Mouse (Mus musculus) kidney, embryonic 16.5 days (tissue): ENCODE measurements at regions not wholly inside any gene's neighbourhood (a gene's known extent, or its start where the extent isn't known, plus 50 kb on each side); places are given as distances from the start of the nearest gene placed in this dataset.
A peak's percentile ranks its signal among the peaks of the same experiment; 100 is the strongest.

Experiments
- ATAC-seq: fragments of 200-750 bp; cut with Nextera tagmentation; 2 replicates; pipeline ENCODE4 v1.8.0; 2017; ENCODE audit warnings: moderate TSS enrichment; ENCODE audit not compliant: low FRiP score, low TSS enrichment
- H3K27ac ChIP-seq: fragments of 300-500 bp; sonication (generic); 2 replicates; pipeline ENCODE4 v1.5.1; 2014; ENCODE audit warnings: low read length
- H3K27me3 ChIP-seq: fragments of 300-500 bp; sonication (generic); 2 replicates; pipeline ENCODE4 v1.6.1; 2014; ENCODE audit warnings: low read length, control low read depth, mixed read lengths; ENCODE audit not compliant: insufficient read depth
- H3K36me3 ChIP-seq: fragments of 300-500 bp; sonication (generic); 2 replicates; pipeline ENCODE4 v1.6.1; 2014; ENCODE audit warnings: low read length, control low read depth, mixed read lengths; ENCODE audit not compliant: insufficient read depth
- H3K4me1 ChIP-seq: fragments of 300-500 bp; sonication (generic); 2 replicates; pipeline ENCODE4 v1.6.1; 2014; ENCODE audit warnings: low read length, control low read depth, mixed read lengths; ENCODE audit not compliant: insufficient read depth
- H3K4me2 ChIP-seq: fragments of 300-500 bp; sonication (generic); replicated peaks from 2 replicates; pipeline ENCODE4 v1.6.1; 2014; ENCODE audit warnings: low read depth, low read length
- H3K4me3 ChIP-seq: fragments of 300-500 bp; sonication (generic); 2 replicates; pipeline ENCODE4 v1.5.1; 2014; ENCODE audit warnings: mild to moderate bottlenecking, low read length
- H3K9ac ChIP-seq: fragments of 300-500 bp; sonication (generic); replicated peaks from 2 replicates; pipeline ENCODE4 v1.6.1; 2014; ENCODE audit warnings: low read length
- H3K9me3 ChIP-seq: fragments of 300-500 bp; sonication (generic); 2 replicates; pipeline ENCODE4 v1.6.1; 2016; ENCODE audit warnings: low read length, control low read depth
- WGBS: fragments of 180-500 bp; shearing (Covaris S2); extraction: QIAGEN DNeasy Blood & Tissue Kit; methylation state at CpG from one replicate; pipeline ENCODE4 v1.1.7; 2014; 5-methylcytosine and 5-hydroxymethylcytosine counted together

GRCm38 (mm10) chr4:131080113-131080512, 135.9 kb downstream of the Matn1 start:
- ATAC-seq: no peak
- no peaks in the 10 kb centered on the region for H3K27me3 ChIP-seq
- no peaks in the 10 kb centered on the region for H3K36me3 ChIP-seq
- no peaks in the 10 kb centered on the region for H3K9me3 ChIP-seq
- H3K4me2 ChIP-seq: no peak overlapping the region
- no peak overlapping the region for H3K9ac ChIP-seq
- no peak overlapping the region for H3K27ac ChIP-seq
- 38% methylated on average over 1 of the region's 1 CpGs for WGBS
- H3K4me1 ChIP-seq: no peaks in the 10 kb centered on the region
- no peak overlapping the region for H3K4me3 ChIP-seq

DNA sequence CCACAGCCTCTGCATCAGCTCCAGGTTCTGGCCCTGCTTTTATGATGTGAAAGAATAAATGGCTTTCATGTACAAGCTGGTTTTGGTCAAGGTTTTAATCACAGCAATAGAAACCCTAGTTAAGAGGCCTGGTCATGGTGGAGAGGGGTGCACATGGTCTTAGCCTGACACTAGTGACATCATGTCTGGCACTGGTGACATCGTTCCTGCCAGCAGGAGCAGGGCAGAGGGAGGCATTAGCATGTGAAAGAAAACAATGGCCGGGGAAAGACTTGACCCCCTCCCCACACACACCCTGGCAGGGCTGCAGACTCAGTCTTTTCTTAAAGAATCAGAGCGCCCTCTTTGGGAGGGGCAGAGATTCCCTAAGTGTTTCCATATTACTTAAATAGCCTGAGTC, 139.2 kb downstream of the Matn1 start:
- H3K9me3 ChIP-seq: no peaks in the 10 kb centered on the region
- 66% methylated on average over 3 of the region's 3 CpGs for WGBS
- no peak for ATAC-seq
- H3K27me3 ChIP-seq: no peaks in the 10 kb centered on the region
- H3K4me2 ChIP-seq: no peak overlapping the region
- no peaks in the 10 kb centered on the region for H3K4me1 ChIP-seq
- H3K9ac ChIP-seq: no peak overlapping the region
- no peak overlapping the region for H3K4me3 ChIP-seq
- no peak overlapping the region for H3K27ac ChIP-seq
- H3K36me3 ChIP-seq: no peaks in the 10 kb centered on the region

- Histone ChIP-seq H3K4me1 (no peaks in the 10 kb centered on the region), H3K4me2 (no peak overlapping the region), H3K27ac (no peak overlapping the region), H3K27me3 (no peaks in the 10 kb centered on the region), H3K9me3 (no peaks in the 10 kb centered on the region), H3K4me3 (no peak overlapping the region), H3K36me3 (no peaks in the 10 kb centered on the region), H3K9ac (no peak overlapping the region)
- WGBS: 34% methylated on average over 6 of the region's 6 CpGs
- ATAC-seq: no peak
Observed at GRCm38 (mm10) chr4:131097421-131097820, 153.2 kb downstream of the Matn1 start.

- H3K27ac ChIP-seq: no peak overlapping the region
- 0 out of 2 replicates have a peak, but pooled peaks have one; percentile 42 for ATAC-seq
- H3K27me3 ChIP-seq: no peaks in the 10 kb centered on the region
- peak overlapping the region; percentile 47 for H3K4me2 ChIP-seq
- H3K9ac ChIP-seq: no peak overlapping the region
- no peaks in the 10 kb centered on the region for H3K4me1 ChIP-seq
- no peaks in the 10 kb centered on the region for H3K9me3 ChIP-seq
- H3K36me3 ChIP-seq: no peaks in the 10 kb centered on the region
- peak overlapping the region; percentile 16 for H3K4me3 ChIP-seq
- whole genome bisulfite sequencing: 35% methylated on average over 10 of the region's 10 CpGs
Observed at GRCm38 (mm10) chr4:131100093-131100795, 156.1 kb downstream of the Matn1 start.

DNA sequence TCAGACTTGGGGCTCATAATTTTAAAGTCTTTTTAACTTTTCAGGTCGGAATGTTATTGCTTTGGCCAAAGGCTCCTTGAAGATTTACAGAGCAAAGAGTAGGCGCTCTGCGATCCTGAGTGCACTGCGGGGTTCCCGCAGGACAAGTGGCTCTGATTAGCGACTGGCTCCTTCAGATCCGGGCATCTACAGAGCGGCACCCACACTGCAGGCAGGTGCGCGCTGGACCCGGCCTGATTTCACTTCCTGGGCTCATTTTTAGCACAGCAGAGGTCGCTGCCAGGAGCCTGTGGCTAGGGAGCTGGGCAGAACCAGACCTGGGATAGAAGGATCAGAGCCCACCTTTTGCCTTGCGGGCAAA, 156.6 kb downstream of the Matn1 start:
- peak overlapping the region; percentile 16 for H3K4me3 ChIP-seq
- no peaks in the 10 kb centered on the region for H3K4me1 ChIP-seq
- no peak for ATAC-seq
- no peak overlapping the region for H3K9ac ChIP-seq
- no peaks in the 10 kb centered on the region for H3K36me3 ChIP-seq
- 13% methylated on average over 13 of the region's 13 CpGs for WGBS
- H3K27me3 ChIP-seq: no peaks in the 10 kb centered on the region
- no peak overlapping the region for H3K27ac ChIP-seq
- H3K4me2 ChIP-seq: peak overlapping the region; percentile 47
- H3K9me3 ChIP-seq: no peaks in the 10 kb centered on the region

- ATAC-seq: no peak
- H3K4me1 ChIP-seq: peaks cover 6% of the 10 kb centered on the region; the same call in 1 of the 2 replicates
- H3K4me3 ChIP-seq: no peak overlapping the region
- no peak overlapping the region for H3K4me2 ChIP-seq
- no peak overlapping the region for H3K27ac ChIP-seq
- H3K9me3 ChIP-seq: no peaks in the 10 kb centered on the region
- no peak overlapping the region for H3K9ac ChIP-seq
- H3K36me3 ChIP-seq: no peaks in the 10 kb centered on the region
- no peaks in the 10 kb centered on the region for H3K27me3 ChIP-seq
- WGBS: 54% methylated on average over 4 of the region's 4 CpGs
Observed at GRCm38 (mm10) chr4:131102163-131102562, 158.0 kb downstream of the Matn1 start.

GRCm38 (mm10) chr4:131107127-131107857, 163.1 kb downstream of the Matn1 start:
- H3K9ac ChIP-seq: no peak overlapping the region
- H3K4me2 ChIP-seq: peak overlapping the region; percentile 14
- H3K27ac ChIP-seq: no peak overlapping the region
- H3K4me1 ChIP-seq: peaks cover 10% of the 10 kb centered on the region
- 37% methylated on average over 13 of the region's 13 CpGs for WGBS
- no peaks in the 10 kb centered on the region for H3K9me3 ChIP-seq
- H3K27me3 ChIP-seq: no peaks in the 10 kb centered on the region
- peak; percentile 78 for ATAC-seq
- no peak overlapping the region for H3K4me3 ChIP-seq
- no peaks in the 10 kb centered on the region for H3K36me3 ChIP-seq

- WGBS: 71% methylated on average over 6 of the region's 6 CpGs
- no peak for ATAC-seq
- no peak overlapping the region for H3K4me2 ChIP-seq
- no peak overlapping the region for H3K4me3 ChIP-seq
- peaks cover 3% of the 10 kb centered on the region for H3K4me1 ChIP-seq
- H3K27me3 ChIP-seq: no peaks in the 10 kb centered on the region
- H3K27ac ChIP-seq: no peak overlapping the region
- no peak overlapping the region for H3K9ac ChIP-seq
- H3K9me3 ChIP-seq: no peaks in the 10 kb centered on the region
- H3K36me3 ChIP-seq: no peaks in the 10 kb centered on the region
Observed at GRCm38 (mm10) chr4:131112536-131112935, 168.4 kb downstream of the Matn1 start.

DNA sequence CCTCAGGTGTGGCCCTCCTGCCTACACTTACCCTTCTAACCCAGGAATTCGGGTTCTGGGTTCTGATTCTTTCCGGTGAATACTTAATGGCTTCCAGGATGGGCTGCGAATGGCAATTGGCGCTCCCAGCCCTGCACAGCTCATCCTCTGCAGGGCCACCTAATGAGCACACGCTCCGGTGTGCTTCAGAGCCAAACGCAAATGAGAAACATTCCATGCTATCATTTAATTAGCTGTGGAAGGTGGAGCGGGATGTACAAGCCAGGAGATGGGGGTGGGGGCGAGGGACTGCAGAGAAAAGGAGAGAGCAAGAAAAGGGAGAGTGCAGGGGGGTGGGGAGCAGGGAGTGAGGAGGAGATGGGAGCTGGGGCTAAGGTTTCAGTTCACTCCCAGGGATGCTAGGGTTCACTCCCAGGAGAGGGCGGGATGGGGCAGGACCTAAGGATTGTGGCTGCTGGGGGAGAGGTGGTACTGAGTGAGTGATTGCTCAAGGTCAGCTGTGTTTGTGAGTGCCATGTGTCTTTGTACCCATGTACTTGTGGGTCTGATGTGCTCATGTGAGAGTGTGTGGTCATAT, 169.6 kb downstream of the Matn1 start:
- no peak overlapping the region for H3K27ac ChIP-seq
- ATAC-seq: no peak
- no peak overlapping the region for H3K4me3 ChIP-seq
- H3K27me3 ChIP-seq: no peaks in the 10 kb centered on the region
- WGBS: 38% methylated on average over 9 of the region's 10 CpGs
- H3K36me3 ChIP-seq: no peaks in the 10 kb centered on the region
- H3K9me3 ChIP-seq: no peaks in the 10 kb centered on the region
- H3K4me1 ChIP-seq: no peaks in the 10 kb centered on the region
- no peak overlapping the region for H3K9ac ChIP-seq
- H3K4me2 ChIP-seq: no peak overlapping the region

- Histone ChIP-seq H3K9ac (no peak overlapping the region), H3K4me2 (no peak overlapping the region), H3K4me1 (no peaks in the 10 kb centered on the region), H3K9me3 (no peaks in the 10 kb centered on the region), H3K36me3 (no peaks in the 10 kb centered on the region), H3K27ac (no peak overlapping the region), H3K27me3 (no peaks in the 10 kb centered on the region), H3K4me3 (no peak overlapping the region)
- no peak for ATAC-seq
- WGBS: 7% methylated on average over 5 of the region's 5 CpGs
Observed at GRCm38 (mm10) chr4:131115247-131115646, 171.1 kb downstream of the Matn1 start.
